Mouse (Mus musculus): ENCODE results near the gene Tmem151b. TPM values are rescaled to one million over a fixed set of nuclear protein-coding genes. Genes with fewer than 3 reads are reported as not detected.

The Tmem151b gene
- polyA plus RNA-seq, 1 experiment from 2014 or later = 34.5 TPM

- H3K27me3 ChIP-seq = peaks cover 9% of the 10 kb centered on the region
- H3K36me3 ChIP-seq = peaks cover 26% of the 10 kb centered on the region; the same call in 1 of the 2 replicates
- peak overlapping the region; percentile 98 for H3K9ac ChIP-seq (replicated peaks)
- peak overlapping the region; percentile 61 for H3K4me2 ChIP-seq (replicated peaks)
- 2% methylated on average over 58 of the region's 68 CpGs for WGBS
- no peaks in the 10 kb centered on the region for H3K9me3 ChIP-seq
- H3K4me1 ChIP-seq = peaks cover 54% of the 10 kb centered on the region
- H3K27ac ChIP-seq (replicated peaks) = peak overlapping the region; percentile 93
- peak overlapping the region; percentile 92 for H3K4me3 ChIP-seq
- ATAC-seq (replicated peaks) = peak; percentile 78
Measured at GRCm38 (mm10) chr17:45548541-45549512, 650 bp downstream of the Tmem151b start.

GRCm38 (mm10) chr17:45547461-45548190, 1.9 kb downstream of the Tmem151b start:
- Histone ChIP-seq H3K9me3 (no peaks in the 10 kb centered on the region), H3K4me2 (replicated peaks) (peak overlapping the region; percentile 61), H3K9ac (replicated peaks) (no peak overlapping the region), H3K4me1 (peaks cover 56% of the 10 kb centered on the region), H3K27ac (replicated peaks) (no peak overlapping the region), H3K4me3 (peak overlapping the region; percentile 92), H3K27me3 (peaks cover 9% of the 10 kb centered on the region), H3K36me3 (peaks cover 26% of the 10 kb centered on the region; the same call in 1 of the 2 replicates)
- WGBS = 80% methylated on average over 5 of the region's 5 CpGs
- ATAC-seq (replicated peaks) = no peak

GRCm38 (mm10) chr17:45546941-45547340, 2.5 kb downstream of the Tmem151b start:
- Histone ChIP-seq H3K9ac (replicated peaks) (no peak overlapping the region), H3K4me1 (peaks cover 56% of the 10 kb centered on the region), H3K4me3 (peak overlapping the region; percentile 92), H3K9me3 (no peaks in the 10 kb centered on the region), H3K27ac (replicated peaks) (no peak overlapping the region), H3K36me3 (peaks cover 26% of the 10 kb centered on the region; the same call in 1 of the 2 replicates), H3K27me3 (peaks cover 9% of the 10 kb centered on the region), H3K4me2 (replicated peaks) (no peak overlapping the region)
- no peak for ATAC-seq (replicated peaks)
- 70% methylated on average over 16 of the region's 16 CpGs for WGBS

GRCm38 (mm10) chr17:45545278-45545961, 4.1 kb downstream of the Tmem151b start:
- ATAC-seq (replicated peaks) = no peak
- Histone ChIP-seq H3K9me3 (no peaks in the 10 kb centered on the region), H3K4me3 (peak overlapping the region; percentile 1; the same call in 1 of the 2 replicates), H3K36me3 (peaks cover 26% of the 10 kb centered on the region; the same call in 1 of the 2 replicates), H3K4me2 (replicated peaks) (0 out of 2 replicates have a peak overlapping the region, but pooled peaks have one; percentile 2), H3K9ac (replicated peaks) (no peak overlapping the region), H3K4me1 (peaks cover 56% of the 10 kb centered on the region), H3K27ac (replicated peaks) (no peak overlapping the region), H3K27me3 (peaks cover 9% of the 10 kb centered on the region)
- 16% methylated on average over 74 of the region's 74 CpGs for WGBS

GRCm38 (mm10) chr17:45544873-45545277, 4.6 kb downstream of the Tmem151b start:
- no peak for ATAC-seq (replicated peaks)
- Histone ChIP-seq H3K27ac (replicated peaks) (no peak overlapping the region), H3K4me2 (replicated peaks) (0 out of 2 replicates have a peak overlapping the region, but pooled peaks have one; percentile 0), H3K36me3 (peaks cover 26% of the 10 kb centered on the region; the same call in 1 of the 2 replicates), H3K27me3 (peaks cover 9% of the 10 kb centered on the region), H3K4me1 (peaks cover 50% of the 10 kb centered on the region), H3K9ac (replicated peaks) (no peak overlapping the region), H3K9me3 (no peaks in the 10 kb centered on the region), H3K4me3 (peak overlapping the region; percentile 1; the same call in 1 of the 2 replicates)
- WGBS = 9% methylated on average over 46 of the region's 46 CpGs

- Histone ChIP-seq H3K4me2 (replicated peaks) (0 out of 2 replicates have a peak overlapping the region, but pooled peaks have one; percentile 0), H3K4me1 (peaks cover 48% of the 10 kb centered on the region), H3K9ac (replicated peaks) (no peak overlapping the region), H3K4me3 (no peak overlapping the region), H3K27ac (replicated peaks) (no peak overlapping the region; the same call in 1 of the 2 replicates), H3K36me3 (peaks cover 26% of the 10 kb centered on the region; the same call in 1 of the 2 replicates), H3K9me3 (no peaks in the 10 kb centered on the region), H3K27me3 (peaks cover 9% of the 10 kb centered on the region)
- no peak for ATAC-seq (replicated peaks)
- WGBS = 10% methylated on average over 24 of the region's 24 CpGs
Measured at GRCm38 (mm10) chr17:45544001-45544872, 5.2 kb downstream of the Tmem151b start.

GRCm38 (mm10) chr17:45543115-45543514, 6.4 kb downstream of the Tmem151b start:
- peaks cover 43% of the 10 kb centered on the region for H3K4me1 ChIP-seq
- WGBS = 24% methylated on average over 1 of the region's 1 CpGs
- H3K27me3 ChIP-seq = peaks cover 9% of the 10 kb centered on the region
- H3K9ac ChIP-seq (replicated peaks) = no peak overlapping the region
- no peak overlapping the region for H3K4me2 ChIP-seq (replicated peaks)
- no peak overlapping the region for H3K4me3 ChIP-seq
- peaks cover 26% of the 10 kb centered on the region; the same call in 1 of the 2 replicates for H3K36me3 ChIP-seq
- no peaks in the 10 kb centered on the region for H3K9me3 ChIP-seq
- no peak overlapping the region for H3K27ac ChIP-seq (replicated peaks)
- no peak for ATAC-seq (replicated peaks)

- WGBS = 68% methylated on average over 2 of the region's 2 CpGs
Measured at GRCm38 (mm10) chr17:45542705-45543104, 6.8 kb downstream of the Tmem151b start.

GRCm38 (mm10) chr17:45542129-45542528, 7.3 kb downstream of the Tmem151b start:
- no peak overlapping the region for H3K27ac ChIP-seq (replicated peaks)
- H3K36me3 ChIP-seq = peaks cover 26% of the 10 kb centered on the region; the same call in 1 of the 2 replicates
- H3K9me3 ChIP-seq = no peaks in the 10 kb centered on the region
- no peak overlapping the region for H3K4me2 ChIP-seq (replicated peaks)
- no peak overlapping the region for H3K9ac ChIP-seq (replicated peaks)
- peaks cover 33% of the 10 kb centered on the region for H3K4me1 ChIP-seq
- peaks cover 8% of the 10 kb centered on the region for H3K27me3 ChIP-seq
- no peak for ATAC-seq (replicated peaks)
- H3K4me3 ChIP-seq = no peak overlapping the region
- whole genome bisulfite sequencing = 39% methylated on average over 6 of the region's 6 CpGs

More at GRCm38 (mm10) chr17:45542705-45543104, 6.8 kb downstream of the Tmem151b start:
- Histone ChIP-seq H3K36me3 (peaks cover 26% of the 10 kb centered on the region; the same call in 1 of the 2 replicates), H3K9ac (replicated peaks) (no peak overlapping the region), H3K4me1 (peaks cover 39% of the 10 kb centered on the region), H3K4me3 (no peak overlapping the region), H3K27me3 (peaks cover 9% of the 10 kb centered on the region), H3K27ac (replicated peaks) (no peak overlapping the region), H3K4me2 (replicated peaks) (no peak overlapping the region), H3K9me3 (no peaks in the 10 kb centered on the region)
- ATAC-seq (replicated peaks) = no peak

- peaks cover 8% of the 10 kb centered on the region; the same call in 1 of the 2 replicates for H3K27me3 ChIP-seq
- no peaks in the 10 kb centered on the region for H3K9me3 ChIP-seq
- no peak overlapping the region for H3K4me3 ChIP-seq
- no peak for ATAC-seq (replicated peaks)
- H3K36me3 ChIP-seq = 0 out of 2 replicates have a peak, but pooled peaks cover 4% of the 10 kb centered on the region
- H3K4me1 ChIP-seq = peaks cover 25% of the 10 kb centered on the region
- no peak overlapping the region for H3K4me2 ChIP-seq (replicated peaks)
- H3K9ac ChIP-seq (replicated peaks) = no peak overlapping the region
- no peak overlapping the region for H3K27ac ChIP-seq (replicated peaks)
- 79% methylated on average over 21 of the region's 21 CpGs for WGBS
Measured at GRCm38 (mm10) chr17:45539664-45540063, 9.8 kb downstream of the Tmem151b start.

Measured in forebrain, embryonic 15.5 days (tissue).